Mouse (Mus musculus): ENCODE measurements around the gene Nhsl1.

The Nhsl1 gene

GRCm38 (mm10) chr10:18394270-18394669, 75.5 kb downstream of the Nhsl1 start:
- WGBS: 89% methylated on average over 7 of the region's 7 CpGs

- WGBS: 77% methylated on average over 7 of the region's 7 CpGs
Measured at GRCm38 (mm10) chr10:18400089-18400644, 81.4 kb downstream of the Nhsl1 start.

- 74% methylated on average over 8 of the region's 8 CpGs for WGBS
Measured at GRCm38 (mm10) chr10:18400998-18401397, 82.2 kb downstream of the Nhsl1 start.

GRCm38 (mm10) chr10:18403992-18404391, 85.2 kb downstream of the Nhsl1 start:
- WGBS: 53% methylated on average over 2 of the region's 2 CpGs

- 70% methylated on average over 5 of the region's 5 CpGs for WGBS
Measured at GRCm38 (mm10) chr10:18404679-18405078, 85.9 kb downstream of the Nhsl1 start.

- WGBS: 4% methylated on average over 21 of the region's 21 CpGs
Measured at GRCm38 (mm10) chr10:18407062-18407830, 88.5 kb downstream of the Nhsl1 start.

- WGBS: 14% methylated on average over 11 of the region's 11 CpGs
Measured at GRCm38 (mm10) chr10:18408128-18408527, 89.3 kb downstream of the Nhsl1 start.

- 35% methylated on average over 9 of the region's 9 CpGs for WGBS
Measured at GRCm38 (mm10) chr10:18408635-18409034, 89.8 kb downstream of the Nhsl1 start.

- WGBS: 60% methylated on average over 2 of the region's 2 CpGs
Measured at GRCm38 (mm10) chr10:18409068-18409467, 90.3 kb downstream of the Nhsl1 start.

GRCm38 (mm10) chr10:18411266-18411665, 92.5 kb downstream of the Nhsl1 start:
- 85% methylated on average over 2 of the region's 2 CpGs for WGBS

- 93% methylated on average over 11 of the region's 11 CpGs for WGBS
Measured at GRCm38 (mm10) chr10:18415946-18416345, 97.2 kb downstream of the Nhsl1 start.

GRCm38 (mm10) chr10:18418160-18418559, 99.4 kb downstream of the Nhsl1 start:
- 55% methylated on average over 7 of the region's 7 CpGs for WGBS

- WGBS: 82% methylated on average over 10 of the region's 10 CpGs
Measured at GRCm38 (mm10) chr10:18419508-18419907, 100.7 kb downstream of the Nhsl1 start.

GRCm38 (mm10) chr10:18420259-18421000, 101.6 kb downstream of the Nhsl1 start:
- 86% methylated on average over 6 of the region's 6 CpGs for WGBS

- WGBS: 60% methylated on average over 3 of the region's 3 CpGs
Measured at GRCm38 (mm10) chr10:18422968-18423367, 104.2 kb downstream of the Nhsl1 start.

GRCm38 (mm10) chr10:18423557-18423956, 104.8 kb downstream of the Nhsl1 start:
- WGBS: 76% methylated on average over 9 of the region's 9 CpGs

GRCm38 (mm10) chr10:18427866-18428265, 109.1 kb downstream of the Nhsl1 start:
- 88% methylated on average over 9 of the region's 9 CpGs for WGBS

GRCm38 (mm10) chr10:18429533-18429932, 110.7 kb downstream of the Nhsl1 start:
- WGBS: 98% methylated on average over 3 of the region's 3 CpGs

- WGBS: 73% methylated on average over 8 of the region's 8 CpGs
Measured at GRCm38 (mm10) chr10:18430141-18430540, 111.4 kb downstream of the Nhsl1 start.

GRCm38 (mm10) chr10:18430973-18431372, 112.2 kb downstream of the Nhsl1 start:
- whole genome bisulfite sequencing: under 1% methylated on average over 18 of the region's 18 CpGs

GRCm38 (mm10) chr10:18431546-18431945, 112.8 kb downstream of the Nhsl1 start:
- WGBS: 67% methylated on average over 3 of the region's 3 CpGs

GRCm38 (mm10) chr10:18435454-18435853, 116.7 kb downstream of the Nhsl1 start:
- 76% methylated on average over 6 of the region's 6 CpGs for WGBS

- 43% methylated on average over 7 of the region's 7 CpGs for WGBS
Measured at GRCm38 (mm10) chr10:18435938-18436337, 117.2 kb downstream of the Nhsl1 start.

Data from cerebral cortex, adult 2 months (tissue).